ENCODE assay signal across 22 mouse cellular contexts in genomic region chrX:8009356-8009755, GRCm38 (mm10). TPM values are rescaled to one million over a fixed set of nuclear protein-coding genes. Genes with fewer than 3 reads are reported as not detected.
"Had no signal": no experiment of that assay in that cellular context is flagged by ENCODE, and none has a peak within 500 bp of the region (broad histone marks: within the 10 kb centered on the region; RNA-seq: fewer than 3 reads in every experiment).

No protein-coding gene starts in this region.

RNA-seq across cellular contexts. Expression of gene Glod5, which starts 8.9 kb away (rescaled TPM):
- total RNA-seq: gastrocnemius, adult 18-20 months; gastrocnemius, adult 8-10 months; gastrocnemius, postnatal 14 days; gastrocnemius, postnatal 36 days; heart, adult 2 months; heart, postnatal 14 days; heart, postnatal 36 days; hematopoietic stem cell, adult 5-6 weeks; hindbrain, postnatal 0 days; liver, adult 2 months had no signal
- polyA plus RNA-seq: heart, adult 2 months; heart, embryonic 11.5 days; hindbrain, embryonic 11.5 days; intestine, embryonic 14.5 days; kidney, embryonic 14.5 days; limb, embryonic 10.5 days; limb, embryonic 12.5 days; liver, adult 2 months had no signal

RNA-seq across cellular contexts. Expression of gene Gata1, which starts 31.5 kb away (rescaled TPM):
- total RNA-seq: gastrocnemius, adult 18-20 months; gastrocnemius, postnatal 36 days; heart, postnatal 14 days; hindbrain, postnatal 0 days; layer of hippocampus, adult 2 months; layer of hippocampus, postnatal 10 days; layer of hippocampus, postnatal 25 days; left cerebral cortex, adult 2 months; left cerebral cortex, postnatal 14 days; left cerebral cortex, postnatal 36 days had no signal
- polyA plus RNA-seq: hindbrain, postnatal 0 days; liver, adult 2 months had no signal
